Mouse (Mus musculus): ENCODE data around the gene Rtl1.
A peak's percentile ranks its signal among the peaks of the same experiment; 100 is the strongest.

The Rtl1 gene

DNA sequence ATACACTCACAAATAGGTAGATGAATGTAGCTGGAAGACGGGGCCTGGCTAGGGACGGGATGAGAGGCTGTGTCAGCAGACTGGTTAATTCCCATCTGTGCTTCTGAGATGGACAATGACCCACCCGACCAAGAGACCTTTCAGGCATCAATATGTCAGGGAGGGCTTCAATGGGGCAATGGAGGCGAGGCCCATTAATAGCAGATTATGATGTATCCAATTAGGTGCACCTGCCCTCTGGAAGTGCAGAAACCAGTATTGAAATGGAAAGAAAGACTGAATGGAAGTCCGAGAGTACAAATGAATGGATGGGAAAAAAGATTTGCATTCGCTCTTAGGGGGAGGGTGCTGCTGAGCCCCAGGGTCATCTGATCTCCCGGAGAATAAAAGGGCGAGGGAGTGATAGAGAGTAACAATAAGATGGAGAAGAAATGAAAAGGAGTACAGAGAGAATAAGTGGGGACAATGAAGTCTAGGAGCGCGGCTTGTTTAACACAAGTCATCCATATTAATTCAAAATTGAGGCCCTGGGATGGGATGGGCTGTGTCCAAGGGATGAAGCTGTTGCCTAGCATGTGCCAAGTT, 39.9 kb downstream of the Rtl1 start:
- peak; percentile 46 for DNase-seq

DNA sequence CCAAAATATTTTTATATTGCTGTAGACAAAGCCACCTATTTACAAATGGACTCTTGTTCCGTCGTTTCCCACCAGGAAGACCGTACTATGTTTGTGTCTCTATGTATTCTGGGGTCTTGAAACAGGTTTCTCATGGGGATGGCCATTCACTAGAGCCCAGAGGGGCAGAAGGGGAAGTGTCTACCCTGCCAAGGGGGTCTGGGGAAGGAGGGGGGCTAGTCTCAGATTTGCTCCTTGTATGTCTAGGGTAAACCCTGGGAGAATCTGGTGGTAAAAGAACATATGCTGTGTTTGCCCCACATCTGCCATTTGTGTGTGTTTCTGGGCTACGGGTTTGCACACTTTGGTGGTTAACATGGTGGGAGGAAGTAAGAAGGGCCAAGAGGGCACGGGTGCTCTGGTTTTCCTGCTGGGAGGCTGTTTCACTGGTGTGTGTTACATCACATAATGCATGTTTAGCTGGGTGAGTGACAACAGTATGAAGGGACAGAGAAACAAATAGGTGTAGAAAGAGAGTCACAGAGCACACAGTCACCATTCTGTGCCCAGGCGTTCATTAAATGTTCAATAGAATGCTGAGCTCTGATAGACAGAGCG, 41.1 kb downstream of the Rtl1 start:
- DNase-seq, result no peak

GRCm38 (mm10) chr12:109558226-109558824, 41.8 kb downstream of the Rtl1 start:
- DNase-seq, result no peak

DNA sequence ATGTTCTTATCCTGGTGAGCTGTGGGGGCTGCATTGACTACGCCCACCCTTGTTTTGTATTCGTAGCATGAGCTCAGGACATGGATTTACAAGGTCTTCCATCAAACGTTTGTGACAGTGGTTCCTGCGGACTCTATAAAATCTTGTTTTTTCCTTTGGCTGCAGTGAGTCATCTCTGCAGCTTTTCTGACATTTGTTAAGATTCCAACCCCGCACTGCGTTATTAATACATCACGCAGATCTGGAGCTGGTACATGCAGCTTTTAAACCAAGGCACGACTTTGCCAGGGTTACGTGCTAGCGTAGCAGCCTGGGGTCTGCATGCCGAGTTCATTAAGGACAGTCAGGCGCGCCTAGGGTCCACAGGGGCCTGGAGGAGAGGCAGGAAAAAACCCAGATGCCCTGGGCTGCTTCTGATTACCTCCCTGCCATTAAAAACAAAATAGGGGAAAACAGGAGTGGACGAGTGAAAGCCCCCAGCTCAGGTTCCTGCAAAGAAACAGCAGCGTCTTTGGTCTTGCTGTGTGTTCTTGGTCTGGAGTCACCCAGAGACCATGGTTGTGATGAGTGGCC, 44.2 kb downstream of the Rtl1 start:
- DNase-seq, result no peak

DNA sequence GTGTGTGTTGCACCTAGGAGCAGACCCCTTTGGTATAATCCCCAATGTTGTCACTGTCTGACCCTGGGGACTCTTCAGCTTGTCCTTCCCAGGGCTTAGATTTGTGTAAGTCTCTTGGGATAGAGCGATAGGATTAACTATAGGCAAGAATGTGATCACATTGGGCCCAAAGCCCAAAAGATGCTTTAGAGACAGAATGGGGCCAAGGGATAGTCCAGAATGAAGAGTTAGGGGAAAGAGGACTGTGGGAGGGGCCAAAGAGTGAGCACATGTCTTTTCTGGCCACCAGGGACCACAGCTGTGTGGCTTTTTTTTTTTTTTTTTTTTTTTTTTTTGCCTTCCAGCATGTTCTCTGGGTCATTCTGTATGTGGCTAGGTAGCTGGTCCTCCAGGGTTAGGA, 46.6 kb downstream of the Rtl1 start:
- DNase-seq, result peak; percentile 37

GRCm38 (mm10) chr12:109552754-109553525, 47.2 kb downstream of the Rtl1 start:
- DNase-seq, result no peak

DNA sequence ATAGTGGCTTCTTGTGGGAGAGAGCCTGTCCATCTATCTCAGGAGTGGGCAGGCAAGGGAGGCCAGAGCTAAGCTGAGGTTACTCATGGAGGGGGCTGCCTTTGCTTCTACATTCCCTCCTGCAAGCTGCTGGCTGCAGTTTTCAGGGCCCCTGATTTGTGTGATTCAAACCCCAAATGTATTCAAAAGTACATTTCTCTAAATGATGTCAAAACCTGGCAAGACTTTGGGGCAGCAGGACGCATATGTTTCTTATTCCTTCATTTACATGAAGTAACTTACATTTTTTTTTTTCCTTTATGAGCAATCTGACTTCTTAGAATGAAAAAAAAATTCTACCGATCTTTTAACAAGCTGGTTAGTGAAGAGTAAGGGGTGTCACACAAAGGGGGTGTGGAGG, 48.4 kb downstream of the Rtl1 start:
- DNase-seq, result no peak

- no peak for DNase-seq
Measured at GRCm38 (mm10) chr12:109547085-109547484, 53.0 kb downstream of the Rtl1 start.

GRCm38 (mm10) chr12:109545875-109546732, 54.0 kb downstream of the Rtl1 start:
- peak; percentile 75 for DNase-seq

- no peak for DNase-seq
Measured at GRCm38 (mm10) chr12:109543281-109543923, 56.7 kb downstream of the Rtl1 start.

- DNase-seq, result peak; percentile 75
Measured at GRCm38 (mm10) chr12:109542635-109543249, 57.4 kb downstream of the Rtl1 start.

DNA sequence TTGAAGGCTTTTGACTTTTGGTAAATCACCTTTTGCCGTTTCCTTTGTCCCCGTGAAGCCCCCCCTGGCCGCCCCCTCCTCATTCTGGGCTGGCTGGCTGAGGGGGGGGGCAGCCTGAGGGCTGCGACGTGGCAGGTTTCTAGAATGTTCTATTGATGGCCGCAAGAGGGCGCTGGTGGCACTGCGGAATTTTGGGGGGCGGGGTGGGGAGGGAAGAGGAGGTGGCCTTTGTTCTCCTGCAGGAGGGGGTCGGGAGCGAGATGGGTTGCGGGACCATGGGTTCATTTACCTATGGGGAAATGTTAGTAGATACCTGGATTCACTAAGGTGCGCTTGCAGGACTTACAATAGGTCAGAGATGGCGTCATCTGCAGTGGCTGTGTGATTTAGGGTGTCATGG, 58.1 kb downstream of the Rtl1 start:
- peak; percentile 39 for DNase-seq

DNA sequence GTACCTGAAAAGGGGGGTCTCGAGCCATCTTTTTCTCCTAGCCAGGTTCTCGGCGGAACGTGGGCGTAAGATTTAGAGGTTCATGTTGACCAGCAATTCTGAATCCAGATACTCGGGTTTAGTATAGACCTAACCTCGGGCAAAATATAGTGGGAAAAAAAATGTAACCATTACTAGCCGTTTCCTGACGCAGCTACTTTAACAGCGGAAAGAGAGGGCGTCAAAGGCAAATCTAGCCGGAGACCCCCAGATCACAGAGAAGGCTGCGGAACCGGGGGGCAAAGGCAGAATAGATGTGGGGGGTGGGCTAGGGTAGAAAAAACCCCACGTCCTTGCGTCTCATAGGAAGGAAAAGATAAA, 58.6 kb downstream of the Rtl1 start:
- no peak for DNase-seq

GRCm38 (mm10) chr12:109540739-109541539, 59.2 kb downstream of the Rtl1 start:
- DNase-seq, result peak; percentile 79

- DNase-seq, result peak; percentile 46
Measured at GRCm38 (mm10) chr12:109539950-109540349, 60.2 kb downstream of the Rtl1 start.

All from retina, postnatal 1 day (tissue).